16 mouse cellular contexts compared by ENCODE assay signal in the genomic region with DNA sequence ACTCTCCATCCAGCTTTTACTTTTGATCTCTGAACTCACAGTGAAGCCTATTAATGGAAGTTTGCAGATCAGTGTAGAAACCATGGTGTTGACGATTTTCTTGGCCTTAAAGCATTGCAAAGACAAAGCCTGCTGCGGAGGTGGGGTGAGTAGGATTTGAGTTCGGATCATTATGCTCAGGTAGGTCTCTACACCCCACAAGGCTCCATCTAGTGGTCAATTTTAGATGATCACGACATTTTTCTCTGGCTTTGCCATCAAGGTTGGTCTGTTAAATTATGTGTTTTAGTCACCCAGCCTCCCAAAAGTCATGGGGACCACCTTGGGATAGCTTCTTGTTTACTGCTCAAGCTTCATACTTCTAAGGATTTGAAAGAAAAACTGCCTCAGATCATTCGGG.
DNase-seq lines count a peak whose midpoint lies in the region; ATAC-seq and TF ChIP-seq lines count a peak whose summit lies in the region.
"Had no signal": no experiment of that assay in that cellular context is flagged by ENCODE, and none has a peak within 500 bp of the region (broad histone marks: within the 10 kb centered on the region; RNA-seq: fewer than 3 reads in every experiment).

No protein-coding gene starts in this region.

- 62% methylated on average over 5 of the region's 5 CpGs for WGBS in heart, adult 2 months
- WGBS in lung, postnatal 0 days: 58% methylated on average over 5 of the region's 5 CpGs

- no peak overlapping the region for H3K4me3 ChIP-seq in heart, adult 2 months
- no peak overlapping the region for H3K4me3 ChIP-seq in lung, postnatal 0 days (ENCODE audit: low read depth, low read length)
- H3K4me3 ChIP-seq: embryonic facial prominence, embryonic 12.5 days; forebrain, embryonic 15.5 days; liver, embryonic 15.5 days; midbrain, embryonic 12.5 days had no signal

- no peak for TF ChIP-seq EP300 in heart, adult 2 months (IDR thresholded peaks at IDR 0.05; ENCODE audit: insufficient read depth, low read depth, low read length)
- no peak for TF ChIP-seq EP300 in lung, postnatal 0 days (IDR thresholded peaks at IDR 0.05)

- no peak overlapping the region for H3K9ac ChIP-seq in heart, adult 2 months (ENCODE audit: low read depth, low read length)
- no peak overlapping the region for H3K9ac ChIP-seq in lung, postnatal 0 days (replicated peaks; ENCODE audit: low read depth)
- H3K9ac ChIP-seq: embryonic facial prominence, embryonic 12.5 days; forebrain, embryonic 15.5 days; liver, embryonic 15.5 days; midbrain, embryonic 12.5 days had no signal

- H3K79me2 ChIP-seq in heart, adult 2 months (replicated peaks; ENCODE audit: control insufficient read depth, insufficient read depth, low read length): no peaks in the 10 kb centered on the region

- no peaks in the 10 kb centered on the region for H3K27me3 ChIP-seq in heart, adult 2 months (ENCODE audit: control insufficient read depth, insufficient read depth, low read length)
- H3K27me3 ChIP-seq in lung, postnatal 0 days (replicated peaks; ENCODE audit: insufficient read depth, low read length): no peaks in the 10 kb centered on the region
- H3K27me3 ChIP-seq: forebrain, embryonic 15.5 days had no signal

- TF ChIP-seq CTCF in heart, adult 2 months (IDR thresholded peaks at IDR 0.05): peak; percentile 53
- TF ChIP-seq CTCF in lung, postnatal 0 days (IDR thresholded peaks at IDR 0.05): peak; percentile 48

- H3K9me3 ChIP-seq in lung, postnatal 0 days (ENCODE audit: low read length): no peaks in the 10 kb centered on the region
- H3K9me3 ChIP-seq: embryonic facial prominence, embryonic 12.5 days; forebrain, embryonic 15.5 days; liver, embryonic 15.5 days; midbrain, embryonic 12.5 days had no signal

- intact Hi-C loops in heart, adult 2 months (cut with DNase I): loop anchor here (10.0 kb wide), 1 partner anchor 267 kb away; no protein-coding TSS in a partner anchor

- ATAC-seq in lung, postnatal 0 days: no peak
- ATAC-seq in megakaryocyte-erythroid progenitor cell, adult 5-6 weeks (replicated peaks; ENCODE audit: low FRiP score, low TSS enrichment, poor library complexity, severe bottlenecking): 0 out of 2 replicates have a peak, but pooled peaks have one; percentile 37
- ATAC-seq: forebrain, embryonic 15.5 days had no signal

- H3K4me1 ChIP-seq in heart, adult 2 months (ENCODE audit: control insufficient read depth, insufficient read depth, low read length): no peaks in the 10 kb centered on the region
- H3K4me1 ChIP-seq in lung, postnatal 0 days (ENCODE audit: insufficient read depth, low read depth, low read length): no peaks in the 10 kb centered on the region
- H3K4me1 ChIP-seq: embryonic facial prominence, embryonic 12.5 days; forebrain, embryonic 15.5 days; liver, embryonic 15.5 days had no signal

- H3K36me3 ChIP-seq in heart, adult 2 months (ENCODE audit: control insufficient read depth, insufficient read depth, low read length): no peaks in the 10 kb centered on the region
- H3K36me3 ChIP-seq in lung, postnatal 0 days (ENCODE audit: insufficient read depth, low read length): no peaks in the 10 kb centered on the region
- H3K36me3 ChIP-seq: embryonic facial prominence, embryonic 12.5 days; forebrain, embryonic 15.5 days; liver, embryonic 15.5 days; midbrain, embryonic 12.5 days had no signal

- DNase-seq in heart, adult 2 months: no peak
- DNase-seq in heart, adult 8-10 months (ENCODE audit: low spot score): no peak
- DNase-seq in lung, postnatal 0 days (ENCODE audit: low spot score): no peak
- no peak for DNase-seq in lung, adult 18-20 months
- DNase-seq in MEL-GATA-1-ER (ENCODE audit: extremely low read depth, low read depth): peak; percentile 2
- no peak for DNase-seq in ovary, postnatal 10 days (ENCODE audit: low spot score)
- no peak for DNase-seq in spleen, postnatal 36 days (ENCODE audit: low spot score in 2 of 2)
- DNase-seq: adrenal gland, postnatal 14 days; cerebellum, adult 11-12 months; kidney, postnatal 10 days; thymus, adult 2 months had no signal

- TF ChIP-seq POLR2A in heart, adult 2 months (IDR thresholded peaks at IDR 0.05; ENCODE audit: insufficient read depth, low read depth, low read length): no peak

- H3K27ac ChIP-seq in heart, adult 2 months: no peak overlapping the region
- no peak overlapping the region for H3K27ac ChIP-seq in lung, postnatal 0 days (ENCODE audit: low read length)
- H3K27ac ChIP-seq: embryonic facial prominence, embryonic 12.5 days; forebrain, embryonic 15.5 days; liver, embryonic 15.5 days; midbrain, embryonic 12.5 days had no signal

- no peak overlapping the region for H3K4me2 ChIP-seq in lung, postnatal 0 days (replicated peaks; ENCODE audit: low read depth, low read length)
- H3K4me2 ChIP-seq: embryonic facial prominence, embryonic 12.5 days; forebrain, embryonic 15.5 days; liver, embryonic 15.5 days; midbrain, embryonic 12.5 days had no signal
